Mouse (Mus musculus) cerebellum, adult 9-10 months (tissue): ENCODE measurements around the gene Dcst1.

Experiments used
- DNase-seq: peaks from one replicate; pipeline ENCODE4 v3.0.0; 2022

Dcst1 gene

DNA sequence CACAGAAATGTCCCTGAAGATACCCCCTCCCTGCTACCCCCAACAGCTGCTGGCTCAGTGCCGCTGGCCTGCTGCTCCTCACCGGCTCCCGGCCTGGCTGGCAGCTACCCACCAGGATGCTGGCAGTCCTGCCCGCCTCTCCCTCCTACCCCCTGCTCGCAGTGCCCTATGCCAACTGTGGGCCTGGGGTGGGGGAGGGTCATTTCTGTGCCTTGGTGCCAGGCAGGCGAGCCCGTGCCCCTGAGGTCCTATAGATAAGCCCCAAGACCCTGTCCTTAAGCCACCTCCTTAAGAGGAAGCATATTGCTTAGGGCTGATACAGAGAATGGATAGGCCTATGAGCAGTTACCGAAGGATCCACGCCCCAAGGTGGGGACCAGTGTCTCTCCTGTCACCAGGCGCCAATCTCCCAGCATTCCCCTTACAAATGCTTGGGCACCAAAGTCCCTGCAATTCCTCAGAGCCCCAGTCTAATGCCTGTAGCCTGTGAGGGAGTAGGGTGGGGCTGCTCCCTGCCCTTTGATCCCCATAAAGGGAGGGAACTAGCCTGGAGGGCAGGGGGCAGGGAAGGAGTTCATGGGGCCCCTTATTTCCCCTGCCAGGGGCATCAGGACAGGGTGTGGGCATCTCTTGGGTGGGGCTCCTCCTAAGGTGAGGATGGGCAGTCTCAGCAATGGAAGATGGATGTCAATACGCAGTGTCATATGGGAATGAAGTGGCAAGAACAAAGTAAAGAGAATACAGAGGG is 23.3 kb upstream of the Dcst1 start:
- DNase-seq, result peak; percentile 68

DNA sequence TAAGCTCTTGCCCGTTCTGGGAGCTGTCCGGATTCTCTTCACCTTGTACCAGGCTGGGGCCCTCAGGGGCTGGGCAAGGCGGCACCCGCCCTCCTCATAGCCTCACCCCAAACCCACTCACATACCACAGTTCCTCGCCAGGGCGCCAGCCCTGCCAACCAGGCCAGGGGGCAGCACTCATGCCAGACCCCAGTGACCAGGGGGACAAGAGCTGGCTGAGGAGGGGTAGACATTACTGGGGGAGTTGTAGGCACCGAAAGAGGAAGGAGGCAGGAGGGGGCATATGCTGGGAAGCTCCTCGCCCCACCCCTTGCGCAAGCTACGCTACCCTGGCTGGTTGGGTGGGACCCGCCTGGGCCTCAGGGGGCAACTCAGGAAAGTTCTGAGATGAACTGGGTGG is 22.6 kb upstream of the Dcst1 start:
- DNase-seq, result peak; percentile 65

DNA sequence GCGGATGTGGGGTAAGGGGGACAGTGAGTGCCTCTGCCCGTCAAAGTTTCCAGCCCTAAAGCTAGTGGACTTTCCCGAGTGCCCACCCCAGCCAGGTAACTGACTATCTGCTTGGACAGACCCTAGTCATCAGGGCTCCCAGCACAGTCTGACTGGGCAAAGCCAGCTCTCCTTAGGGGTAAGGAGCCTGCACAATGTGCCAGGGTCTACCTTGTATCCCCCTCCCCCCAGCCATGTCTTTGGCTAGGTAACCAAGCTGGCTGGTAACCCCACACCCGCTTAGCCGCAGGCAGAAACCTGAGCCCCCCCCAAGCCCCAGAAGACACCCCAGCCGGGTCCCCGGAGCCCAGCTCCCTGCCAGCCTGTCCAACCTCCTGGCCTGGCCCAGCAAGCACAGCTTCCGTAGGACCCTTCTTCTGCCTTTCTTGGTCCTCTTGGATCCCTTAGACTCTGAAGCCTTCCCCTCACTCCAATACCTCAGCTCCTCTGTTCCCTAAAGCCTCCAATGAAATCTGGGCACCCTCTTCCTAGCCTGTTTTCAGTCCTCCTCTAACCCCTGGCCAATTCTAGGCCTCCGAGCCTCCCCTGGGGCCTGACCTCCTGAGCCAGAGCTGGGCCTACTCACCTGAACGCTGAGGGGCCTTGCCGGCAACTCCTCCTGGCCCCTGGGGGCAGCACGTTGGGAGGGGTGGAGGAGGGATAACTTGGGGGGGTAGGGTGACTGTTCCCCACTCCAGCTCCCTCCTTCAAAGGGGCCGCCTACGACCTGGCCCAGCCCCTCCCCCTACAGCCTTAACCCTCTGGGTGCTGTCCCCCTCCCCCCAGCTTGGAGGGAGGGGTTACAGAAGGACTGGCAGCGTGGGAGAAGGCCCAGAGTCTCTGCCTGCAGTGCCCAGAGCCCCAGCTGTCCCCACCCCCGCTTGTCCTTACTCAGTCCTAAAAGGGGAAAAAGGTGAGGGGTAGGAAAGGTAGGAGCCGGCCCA is 21.7 kb upstream of the Dcst1 start:
- DNase-seq, result no peak

DNA sequence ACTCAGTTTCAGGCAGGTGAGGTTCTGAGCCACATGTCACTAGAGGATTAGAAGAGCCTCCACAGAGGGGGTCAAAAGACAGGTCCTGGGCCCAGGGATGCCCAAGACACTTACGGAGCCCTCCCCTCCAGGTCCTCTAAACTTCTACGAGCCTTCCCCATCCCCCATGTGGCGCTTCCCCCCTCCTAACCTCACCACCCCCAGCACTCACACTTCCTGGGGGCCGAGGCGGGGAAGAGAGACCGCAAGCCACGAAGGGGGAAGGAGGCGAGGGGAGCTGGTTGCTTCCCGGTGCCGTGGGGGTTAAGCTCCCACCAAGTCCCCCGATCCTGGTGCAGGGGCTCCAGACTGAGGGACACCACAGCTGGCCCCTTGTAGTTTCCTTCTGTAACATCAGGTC is 20.4 kb upstream of the Dcst1 start:
- DNase-seq, result no peak

DNA sequence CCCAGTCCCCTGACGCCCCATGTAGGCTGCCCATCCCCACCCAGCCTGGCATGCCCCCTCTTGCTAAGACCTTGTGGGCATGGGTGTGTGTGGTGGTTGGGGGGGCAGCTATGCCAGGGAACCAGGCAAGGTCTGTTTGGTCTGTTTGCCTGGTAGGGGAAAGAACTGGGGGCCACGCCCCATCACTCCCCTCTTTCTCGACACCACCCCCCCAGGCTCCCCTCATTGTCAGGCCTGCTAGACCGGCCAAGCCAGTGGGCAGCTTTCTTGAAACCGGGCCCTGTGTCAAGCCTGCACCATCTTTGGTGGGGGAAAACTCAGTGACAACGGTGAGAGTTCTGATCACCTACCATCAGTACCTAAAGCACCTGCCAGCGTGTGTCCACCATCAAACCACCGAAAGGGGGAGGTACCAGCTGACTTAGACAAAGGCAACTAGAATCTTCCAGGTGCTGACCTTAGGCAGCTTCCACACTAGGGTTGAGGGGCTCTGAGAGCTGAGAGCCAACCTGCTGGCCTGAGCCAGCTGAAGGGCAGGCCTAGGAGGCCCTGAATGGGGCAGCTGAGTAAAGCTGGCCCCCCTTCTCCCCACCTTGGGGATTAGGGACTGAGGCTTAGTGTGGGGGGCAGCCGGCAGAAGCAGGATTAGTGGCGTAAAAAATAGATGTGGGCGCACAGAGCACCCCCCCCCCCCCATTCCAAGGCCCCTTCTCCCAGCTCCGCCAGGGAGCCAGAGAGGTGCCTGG is 19.5 kb upstream of the Dcst1 start:
- no peak for DNase-seq

DNA sequence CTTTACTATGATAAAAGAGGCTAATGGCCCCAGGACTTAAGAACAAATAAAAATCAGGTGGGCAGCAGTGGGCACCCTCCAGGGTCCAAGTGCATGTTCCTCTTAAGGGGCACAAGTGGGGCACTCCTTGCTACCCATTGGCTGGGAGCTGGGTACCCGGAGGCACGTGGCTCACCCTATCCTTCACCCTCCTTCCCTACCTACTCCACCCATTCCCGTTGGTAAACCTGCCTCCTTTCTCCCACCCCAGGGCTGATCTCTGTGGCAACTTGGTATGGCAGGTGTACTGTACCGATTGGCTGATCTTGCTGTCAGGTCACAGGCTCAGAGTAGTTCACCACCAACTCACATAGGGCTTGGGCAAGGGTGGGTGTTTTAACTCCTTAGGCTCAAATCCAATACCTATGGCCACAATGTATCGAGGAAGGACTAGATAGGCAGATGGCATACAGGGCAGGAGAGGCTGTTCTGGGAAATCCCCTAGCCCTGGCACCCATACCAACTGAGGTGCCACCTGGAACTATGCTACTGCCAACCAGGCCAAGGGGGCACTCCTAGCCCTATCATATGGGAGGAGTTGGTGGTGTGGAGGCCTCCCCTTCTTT is 18.7 kb upstream of the Dcst1 start:
- DNase-seq, result no peak

DNA sequence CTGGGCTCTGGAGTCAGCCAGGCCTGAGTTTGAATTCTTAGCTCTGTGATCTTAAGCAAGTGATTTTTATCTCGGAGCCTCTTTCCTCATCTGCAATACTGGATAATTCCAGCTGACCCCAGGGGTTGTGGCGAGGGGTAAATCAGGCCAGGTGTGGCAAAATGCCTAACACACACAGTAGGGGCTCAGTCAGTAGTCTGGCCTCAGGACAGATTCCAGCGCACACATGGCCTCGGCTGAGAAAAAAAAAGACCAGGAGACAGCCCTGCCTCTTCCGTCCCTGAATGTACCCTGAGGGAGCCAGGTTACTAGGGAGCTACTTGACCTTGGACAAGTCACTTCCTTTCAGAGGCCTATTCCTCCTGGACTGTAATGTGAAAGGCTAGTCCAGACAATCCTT is 17.9 kb upstream of the Dcst1 start:
- DNase-seq, result no peak

DNA sequence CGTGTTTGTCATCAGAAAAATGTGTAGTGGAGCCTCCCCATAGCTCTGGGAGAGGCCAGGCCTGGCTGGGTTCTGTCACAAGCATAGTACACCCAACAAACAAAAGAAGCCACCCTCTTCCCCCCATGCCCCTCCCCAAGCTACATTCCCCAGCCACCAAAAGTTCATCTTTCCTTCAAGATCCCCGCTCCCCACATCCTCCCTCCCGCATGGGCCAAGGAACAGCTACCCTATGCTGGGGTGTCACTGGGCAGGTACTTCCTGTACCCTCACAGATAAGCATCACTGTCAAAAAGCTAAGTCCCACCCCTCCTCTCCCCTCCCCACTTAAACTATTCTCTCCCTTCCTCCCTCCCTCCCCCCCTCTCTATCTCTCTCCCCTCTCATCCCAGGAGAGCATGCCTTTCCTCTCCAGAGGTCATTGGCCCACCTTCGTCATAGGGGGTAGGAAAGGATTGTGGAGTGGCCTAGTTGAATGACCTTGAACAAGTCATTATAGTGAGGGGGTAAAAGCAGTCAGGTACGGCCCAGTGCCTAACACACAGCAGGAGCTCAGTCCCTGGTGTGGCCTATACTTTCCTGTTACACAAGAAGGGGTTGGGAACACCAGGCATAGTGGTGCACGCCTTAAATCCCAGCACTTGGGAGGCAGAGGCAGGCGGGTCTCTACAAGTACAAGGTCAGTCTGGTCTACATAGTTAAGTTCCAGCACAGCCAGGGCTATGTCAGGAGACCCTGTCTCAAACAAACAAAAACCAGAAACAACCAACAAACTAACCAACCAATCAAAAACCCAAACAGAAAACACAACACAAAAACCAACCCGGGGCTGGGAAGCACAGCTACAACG is 17.2 kb upstream of the Dcst1 start:
- DNase-seq, result no peak

DNA sequence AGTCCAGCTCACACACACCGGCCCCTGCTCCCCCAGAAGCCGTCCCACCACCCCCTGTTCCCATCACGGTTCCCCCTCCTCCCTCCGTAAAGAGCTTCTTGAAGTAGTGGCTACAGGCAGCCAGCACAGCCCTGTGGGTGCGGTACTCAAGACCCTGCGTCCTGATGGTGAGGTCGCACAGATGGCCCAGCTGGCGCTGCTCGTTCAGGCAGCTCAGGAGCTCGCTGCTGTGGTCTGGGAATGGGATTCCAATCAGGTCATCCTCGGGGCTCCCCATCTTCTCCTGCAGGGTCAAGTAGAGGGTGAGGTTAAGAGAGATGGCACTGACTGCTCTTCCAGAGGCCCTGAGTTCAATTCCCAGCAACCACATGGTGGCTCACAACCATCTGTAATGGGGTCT is 16.2 kb upstream of the Dcst1 start:
- no peak for DNase-seq

DNA sequence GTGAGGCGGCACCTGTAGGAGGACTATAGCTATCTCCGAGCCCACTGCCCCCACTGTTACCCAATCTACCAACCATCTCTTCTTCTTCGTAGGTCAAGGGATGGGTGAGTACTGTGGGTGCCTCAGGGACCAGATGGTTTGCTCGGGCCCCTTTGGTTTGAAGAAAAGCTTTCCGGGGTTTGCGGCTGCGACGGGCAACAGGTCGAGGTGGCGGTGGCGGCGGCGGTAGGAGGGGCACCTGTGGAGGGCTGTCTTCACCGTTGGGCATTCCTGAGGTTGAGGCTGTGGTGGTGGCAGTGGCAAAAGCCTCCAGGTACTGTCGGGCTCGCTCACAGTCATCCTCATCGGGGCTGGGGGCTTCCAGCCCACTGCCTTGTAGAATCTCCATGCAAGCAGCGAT is 15.7 kb upstream of the Dcst1 start:
- no peak for DNase-seq

DNA sequence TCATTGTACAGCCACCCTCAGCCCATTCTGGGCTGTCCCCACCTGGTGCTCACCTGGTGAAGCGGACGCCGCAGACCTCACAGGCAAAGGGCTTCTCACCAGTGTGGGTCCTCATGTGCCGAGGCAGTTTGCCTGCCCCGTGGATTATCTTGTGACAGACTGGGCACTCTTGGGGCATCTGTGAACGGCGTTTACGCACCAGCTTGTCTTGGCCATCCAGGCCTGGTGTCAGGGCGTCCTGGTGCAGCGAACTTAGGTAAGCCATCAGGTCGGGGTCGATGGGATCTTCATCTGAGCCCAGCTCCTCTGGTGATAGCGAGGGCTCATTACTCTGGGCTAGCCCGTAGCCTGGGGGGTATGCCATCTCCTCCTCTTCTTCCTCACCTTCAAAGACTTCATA is 15.2 kb upstream of the Dcst1 start:
- no peak for DNase-seq

DNA sequence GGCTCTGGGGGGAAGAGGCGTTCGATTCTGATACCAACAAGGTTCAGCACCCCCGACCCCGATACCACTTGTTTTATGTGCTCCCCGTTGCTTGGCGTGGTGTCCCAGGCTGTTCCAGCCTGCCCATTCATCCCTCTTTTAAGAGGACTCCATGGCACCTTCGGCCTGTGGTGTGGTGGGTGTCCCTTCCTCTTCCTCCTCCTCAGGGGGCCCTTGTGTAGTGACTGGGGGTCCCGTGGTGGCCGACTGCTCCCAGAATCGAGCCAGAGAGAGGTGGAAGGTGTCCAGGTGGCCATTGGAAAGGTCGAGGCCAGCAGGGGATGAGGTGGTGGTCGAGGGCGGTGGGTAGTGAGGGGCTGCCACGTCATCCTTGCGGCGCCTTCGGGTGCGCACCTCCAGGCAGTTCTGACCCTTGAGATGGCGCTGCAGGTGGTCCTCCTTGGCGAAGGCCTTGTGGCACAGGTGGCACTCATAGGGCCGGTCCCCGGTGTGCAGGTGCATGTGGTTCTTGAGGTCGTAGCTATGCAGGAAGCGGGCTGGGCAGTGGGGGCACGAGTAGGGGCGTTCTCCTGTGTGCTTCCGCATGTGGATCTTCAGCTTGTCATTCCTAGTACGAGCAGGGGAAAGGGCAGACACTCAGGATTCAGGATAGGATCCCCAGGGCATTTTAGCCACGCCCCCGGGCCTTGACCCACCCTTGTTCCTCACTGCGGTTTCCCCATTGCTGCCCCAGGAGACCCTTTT is 14.5 kb upstream of the Dcst1 start:
- no peak for DNase-seq

DNA sequence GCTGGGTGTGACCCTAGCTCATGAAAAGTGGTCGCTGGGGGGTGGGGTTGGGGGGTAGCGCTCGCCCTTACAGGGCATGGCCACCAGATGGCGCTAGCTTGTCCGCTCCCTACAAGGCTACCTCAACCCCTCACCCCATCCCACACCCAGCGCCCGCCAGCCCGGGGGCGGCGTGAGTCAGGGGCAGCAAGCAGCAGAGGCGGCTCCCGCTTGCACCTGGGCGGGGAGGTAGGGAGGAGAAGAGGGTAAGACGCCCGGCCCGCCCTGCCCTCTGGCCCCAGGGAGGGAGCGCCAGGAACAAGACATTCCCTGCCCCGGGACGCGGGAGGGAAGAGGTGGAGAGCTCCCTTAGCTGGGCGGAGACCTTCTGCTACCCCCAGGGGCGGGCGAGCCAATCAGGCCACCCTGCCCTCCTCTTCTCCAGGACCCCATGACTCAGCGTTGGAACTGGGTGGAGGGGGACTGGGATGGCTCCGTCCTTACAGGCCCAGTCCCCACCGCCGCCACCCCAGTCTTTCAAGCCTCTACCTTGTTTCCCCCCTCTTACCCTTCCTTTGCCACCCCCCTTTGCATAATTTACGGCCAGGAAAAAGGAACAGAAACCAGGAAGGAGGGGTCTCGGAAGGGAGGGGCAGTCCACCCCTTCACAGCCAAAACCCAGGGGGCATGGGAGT is 13.5 kb upstream of the Dcst1 start:
- DNase-seq, result peak; percentile 64

DNA sequence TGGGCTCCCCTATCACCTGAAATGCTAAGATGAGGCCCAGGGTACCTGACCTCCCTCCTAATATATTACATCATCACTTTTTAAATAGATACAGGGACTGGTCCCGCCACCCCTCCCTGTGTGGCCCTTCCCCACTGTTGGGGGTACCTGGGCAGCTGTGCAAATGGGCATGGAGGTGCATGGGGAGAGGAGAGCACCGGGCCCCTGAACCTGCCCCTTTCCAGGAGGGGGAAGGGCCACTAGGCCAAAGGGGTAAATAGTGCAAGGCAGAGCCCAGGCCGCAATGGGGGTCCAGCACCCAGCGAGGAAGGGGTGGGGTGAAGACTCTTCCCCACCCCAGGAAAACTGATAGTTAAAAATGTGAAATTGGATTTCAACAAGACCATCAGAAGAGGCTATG is 12.8 kb upstream of the Dcst1 start:
- peak; percentile 19 for DNase-seq

DNA sequence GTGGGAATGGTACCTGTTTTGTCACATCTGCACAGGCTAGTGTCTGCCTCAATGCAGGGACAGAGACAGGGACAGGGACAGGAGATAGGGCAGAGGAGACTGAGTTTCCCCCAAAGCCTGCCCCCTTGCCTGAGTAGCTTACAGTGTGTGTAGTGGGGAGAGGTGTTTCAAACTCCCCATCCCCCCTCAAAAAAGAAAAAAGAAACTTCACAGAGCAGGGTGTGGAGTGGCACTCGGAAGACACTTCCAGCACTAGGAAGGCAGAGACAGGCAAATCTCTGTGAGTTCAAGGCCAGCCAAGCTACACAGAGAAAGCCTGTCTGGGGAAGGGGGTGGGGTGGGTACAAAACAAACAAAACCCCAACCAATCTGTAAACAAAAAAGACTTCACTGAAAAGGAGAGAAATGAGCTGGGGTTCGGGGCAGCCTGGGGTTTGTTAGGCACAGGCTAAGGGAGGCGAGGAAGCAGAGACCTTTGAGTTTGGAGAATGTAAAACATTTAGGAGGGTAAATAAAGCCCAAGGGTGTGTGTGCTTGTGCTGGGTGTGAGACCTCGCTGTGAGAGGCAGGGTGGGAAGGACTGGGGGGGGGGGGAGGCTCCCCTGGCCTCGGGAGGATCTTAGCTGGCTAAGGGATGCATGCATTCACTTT is 8.7 kb upstream of the Dcst1 start:
- no peak for DNase-seq

DNA sequence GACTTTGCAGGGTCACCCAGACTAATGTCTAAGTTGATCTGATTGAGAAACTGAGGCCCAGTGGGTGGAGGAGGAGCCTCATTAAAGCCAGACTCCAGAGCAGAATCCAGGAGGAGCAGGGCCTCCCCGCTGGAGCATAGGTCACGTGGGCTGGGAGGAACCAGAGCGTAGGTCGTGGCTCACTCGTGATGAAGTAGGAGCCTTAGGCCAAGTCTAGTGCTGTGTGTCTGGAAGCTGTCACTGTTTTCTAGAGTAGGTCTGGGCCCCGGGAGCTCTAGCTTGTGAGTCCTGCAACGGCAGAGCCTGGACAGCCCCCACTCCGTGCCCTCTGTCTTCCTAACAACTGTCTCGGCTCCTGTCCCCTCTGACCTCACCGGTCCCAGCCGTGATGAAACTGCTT is 2.3 kb upstream of the Dcst1 start:
- no peak for DNase-seq

DNA sequence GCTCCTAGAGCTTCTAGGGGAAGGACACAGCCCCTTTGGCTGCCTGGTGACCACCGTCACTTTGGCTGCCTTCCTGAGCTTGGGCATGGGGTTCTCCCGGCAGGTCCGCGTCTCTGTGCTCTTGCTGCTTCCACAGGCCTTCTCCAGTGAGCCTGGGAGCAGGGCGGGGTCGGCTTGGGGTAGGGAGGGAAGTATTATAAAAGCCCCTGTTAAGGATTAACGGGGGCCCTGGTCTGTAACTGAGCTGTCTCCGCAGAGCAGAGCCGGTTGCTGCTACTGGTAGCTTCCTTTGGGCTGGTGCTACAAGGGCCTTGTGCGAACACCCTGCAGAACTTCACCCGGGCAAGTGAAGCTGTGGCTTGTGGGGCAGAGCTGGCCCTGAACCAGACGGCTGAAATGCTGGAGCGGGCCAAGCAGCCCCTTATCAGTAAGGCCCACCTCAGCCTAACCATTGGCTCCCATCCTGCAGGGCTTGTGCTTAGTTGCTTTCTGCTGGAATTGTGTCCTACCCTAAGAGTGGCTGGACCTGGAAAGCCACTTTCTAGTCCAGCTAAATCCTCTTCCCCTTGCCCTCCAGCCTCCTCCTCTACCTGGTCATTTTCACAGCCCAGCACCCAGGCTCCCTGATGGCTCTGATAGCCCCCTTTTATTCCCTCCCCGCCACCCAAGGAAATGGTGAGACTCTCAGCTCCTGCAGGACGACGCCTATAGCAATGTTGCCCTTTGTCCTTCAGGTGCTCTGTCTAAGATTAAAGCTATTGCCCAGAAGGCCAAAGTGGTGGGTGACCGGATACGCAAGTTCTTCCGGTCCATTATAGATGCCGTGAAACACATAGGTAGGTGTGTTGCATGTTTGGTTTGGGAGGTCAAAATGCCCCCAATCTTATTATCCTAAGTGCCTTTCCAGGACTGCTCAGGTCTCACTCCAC is 697 bp upstream of the Dcst1 start:
- DNase-seq, result no peak

DNA sequence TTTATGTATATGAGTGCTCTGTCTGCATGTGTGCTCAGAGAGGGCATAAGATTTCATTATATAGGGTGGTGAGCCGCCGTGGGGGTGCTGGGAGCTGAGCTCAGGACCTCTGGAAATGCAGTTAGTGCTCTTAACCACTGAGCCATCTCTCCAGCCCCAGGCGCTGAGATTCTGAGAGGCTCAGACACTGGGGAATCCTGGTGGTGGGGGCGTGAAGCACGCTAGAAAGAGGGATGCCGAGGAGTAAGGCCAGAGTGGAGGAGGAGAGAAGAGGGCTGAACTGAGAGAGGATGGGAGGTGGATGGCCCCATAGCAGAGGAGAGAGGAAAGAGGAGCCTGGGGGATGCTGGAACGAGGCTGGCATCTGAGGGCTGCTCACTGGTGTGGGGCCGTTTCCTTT is 422 bp downstream of the Dcst1 start:
- no peak for DNase-seq

DNA sequence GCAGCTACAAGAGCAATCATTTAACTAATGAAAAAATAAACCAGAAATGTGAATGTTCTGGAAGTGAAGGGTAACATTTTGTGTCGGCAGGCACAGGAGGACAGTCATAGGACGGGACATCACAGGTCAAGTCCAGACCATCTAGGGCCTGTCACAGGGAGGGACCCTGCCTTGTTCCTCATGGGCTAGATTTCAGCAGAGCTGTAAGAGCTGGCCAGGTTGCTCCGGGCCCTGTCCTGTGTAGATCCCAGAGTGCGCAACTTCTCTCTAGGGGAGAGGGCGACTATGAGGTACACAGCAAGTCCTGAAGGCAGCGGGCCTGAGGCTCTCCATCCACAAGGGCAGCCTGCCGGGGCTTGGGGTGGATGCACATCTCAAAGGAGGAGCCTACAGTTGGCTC is 3.4 kb downstream of the Dcst1 start, which contains the start of gene Dcst2:
TSS of gene Dcst2 (plus strand) at position 301 of the 400 bp plus-strand sequence.
- DNase-seq, result no peak
